Mouse (Mus musculus) cortical plate, adult 2 months (tissue): ENCODE data around the gene Rere.

Experiments
- CTCF ChIP-seq: fragments of 200-500 bp; IDR thresholded peaks from 2 replicates; pipeline ENCODE4 v1.5.1; 2011; ENCODE audit warnings: mild to moderate bottlenecking, control low read depth, low read length; ENCODE audit not compliant: insufficient read depth; ENCODE audit errors: extremely low read depth
- POLR2A ChIP-seq: fragments of 200-500 bp; IDR thresholded peaks from 2 replicates; pipeline ENCODE4 v1.6.1; 2011; ENCODE audit warnings: mild to moderate bottlenecking, low read length, control low read depth; ENCODE audit not compliant: insufficient read depth; ENCODE audit errors: extremely low read depth

GRCm38 (mm10) chr4:150454571-150455306 lies 173.3 kb downstream of the Rere start:
- TF ChIP-seq CTCF: no peak
- no peak for TF ChIP-seq POLR2A
